18 mouse cellular contexts compared by ENCODE assay signal in the genomic region with DNA sequence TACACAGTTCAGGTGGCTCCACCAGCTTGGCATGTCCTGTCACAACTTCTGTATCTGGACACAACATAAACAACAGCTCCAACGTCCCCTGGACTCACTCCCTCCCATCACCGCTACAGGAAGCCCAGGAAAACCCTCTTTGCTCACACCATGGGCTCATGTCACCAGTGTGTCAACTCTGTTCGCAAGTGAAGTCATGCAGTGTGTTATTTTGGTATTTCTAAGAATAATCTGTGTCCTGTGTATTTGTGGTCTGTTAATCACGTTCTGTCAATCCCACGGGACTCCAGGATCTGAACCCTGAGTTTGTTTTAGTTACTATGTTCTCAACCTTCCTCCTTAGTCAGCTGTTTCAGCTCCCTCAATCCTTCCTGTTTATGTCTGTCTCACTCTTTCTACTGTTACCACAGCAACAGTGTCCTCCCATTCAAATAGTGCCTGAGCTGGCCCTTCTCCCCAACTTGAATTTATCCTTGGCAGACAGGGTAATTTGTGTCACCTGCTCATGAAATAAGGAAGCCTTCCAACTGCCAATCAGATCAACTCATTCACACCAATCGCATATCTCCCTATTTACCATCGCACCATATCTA.
A peak's percentile ranks its signal among the peaks of the same experiment; 100 is the strongest.
DNase-seq lines count a peak whose midpoint lies in the region; ATAC-seq and TF ChIP-seq lines count a peak whose summit lies in the region.
"Had no signal": no experiment of that assay in that cellular context is flagged by ENCODE, and none has a peak within 500 bp of the region (broad histone marks: within the 10 kb centered on the region; RNA-seq: fewer than 3 reads in every experiment).

No protein-coding gene starts in this region.

- no peaks in the 10 kb centered on the region for H3K36me3 ChIP-seq in kidney, embryonic 16.5 days (ENCODE audit: insufficient read depth, low read length)
- H3K36me3 ChIP-seq: limb, embryonic 12.5 days; liver, embryonic 15.5 days; midbrain, embryonic 10.5 days had no signal

- peak overlapping the region; percentile 67 for H3K27ac ChIP-seq in gastrocnemius, adult 2 months
- no peak overlapping the region for H3K27ac ChIP-seq in kidney, embryonic 16.5 days (ENCODE audit: low read length)
- H3K27ac ChIP-seq: hindbrain, embryonic 14.5 days; limb, embryonic 12.5 days; liver, embryonic 15.5 days; midbrain, embryonic 10.5 days had no signal

- no peak for TF ChIP-seq CTCF in gastrocnemius, adult 2 months (IDR thresholded peaks at IDR 0.05)

- intact Hi-C loops in gastrocnemius, adult 2 months (cut with DNase I): no loop called here
- intact Hi-C loops in gastrocnemius, postnatal 36 days (cut with DNase I): no loop called here

- H3K4me1 ChIP-seq in kidney, embryonic 16.5 days (ENCODE audit: insufficient read depth, low read length): no peaks in the 10 kb centered on the region
- H3K4me1 ChIP-seq: limb, embryonic 12.5 days; liver, embryonic 15.5 days; midbrain, embryonic 10.5 days had no signal

- ATAC-seq in kidney, embryonic 16.5 days (ENCODE audit: low FRiP score, low TSS enrichment): no peak
- ATAC-seq: intestine, embryonic 16.5 days had no signal

- no peak for DNase-seq in gastrocnemius, adult 2 months
- no peak for DNase-seq in gastrocnemius, postnatal 36 days
- peak; percentile 17 for DNase-seq in kidney, adult 9 months
- peak; percentile 4 for DNase-seq in c-Kit-positive CD71-negative TER-119-negative erythroid progenitor cells, embryonic 14.5 days (ENCODE audit: low read depth)
- peak; percentile 24 for DNase-seq in lung, postnatal 10 days
- no peak for DNase-seq in cerebellum, postnatal 10 days
- no peak for DNase-seq in urinary bladder, postnatal 25 days (ENCODE audit: low spot score)
- DNase-seq: adrenal gland, adult 2 months; cerebellum, adult 8-10 months; retina, postnatal 1 day; thymus, adult 2 months had no signal

- 57% methylated on average over 7 of the region's 7 CpGs for WGBS in kidney, embryonic 16.5 days

- no peaks in the 10 kb centered on the region for H3K27me3 ChIP-seq in kidney, embryonic 16.5 days (ENCODE audit: insufficient read depth, low read length)
- H3K27me3 ChIP-seq: liver, embryonic 15.5 days had no signal

- no peak overlapping the region for H3K9ac ChIP-seq in kidney, embryonic 16.5 days (replicated peaks; ENCODE audit: low read length)
- H3K9ac ChIP-seq: hindbrain, embryonic 14.5 days; limb, embryonic 12.5 days; liver, embryonic 15.5 days had no signal

- H3K4me3 ChIP-seq in gastrocnemius, adult 2 months: no peak overlapping the region
- H3K4me3 ChIP-seq in kidney, embryonic 16.5 days (ENCODE audit: low read length): no peak overlapping the region
- H3K4me3 ChIP-seq: limb, embryonic 12.5 days; liver, embryonic 15.5 days; midbrain, embryonic 10.5 days; myocyte had no signal

- H3K4me2 ChIP-seq in kidney, embryonic 16.5 days (replicated peaks; ENCODE audit: low read depth, low read length): no peak overlapping the region
- H3K4me2 ChIP-seq: hindbrain, embryonic 14.5 days; limb, embryonic 12.5 days; liver, embryonic 15.5 days had no signal

- peaks cover 5% of the 10 kb centered on the region; the same call in 1 of the 2 replicates for H3K9me3 ChIP-seq in kidney, embryonic 16.5 days (ENCODE audit: low read length)
- H3K9me3 ChIP-seq: limb, embryonic 12.5 days; liver, embryonic 15.5 days had no signal

Comparison
In these comparisons a context has a peak if more than half of its experiments do, and no peak if none do; other contexts are left out.
1. DNase-seq: peak in kidney, adult 9 months (single experiment), c-Kit-positive CD71-negative TER-119-negative erythroid progenitor cells, embryonic 14.5 days (single experiment) and lung, postnatal 10 days (single experiment); none in gastrocnemius, adult 2 months (single experiment), gastrocnemius, postnatal 36 days (0 of 2), cerebellum, postnatal 10 days (0 of 2) and urinary bladder, postnatal 25 days (single experiment).